28 mouse cellular contexts compared by ENCODE assay signal in the genomic region with DNA sequence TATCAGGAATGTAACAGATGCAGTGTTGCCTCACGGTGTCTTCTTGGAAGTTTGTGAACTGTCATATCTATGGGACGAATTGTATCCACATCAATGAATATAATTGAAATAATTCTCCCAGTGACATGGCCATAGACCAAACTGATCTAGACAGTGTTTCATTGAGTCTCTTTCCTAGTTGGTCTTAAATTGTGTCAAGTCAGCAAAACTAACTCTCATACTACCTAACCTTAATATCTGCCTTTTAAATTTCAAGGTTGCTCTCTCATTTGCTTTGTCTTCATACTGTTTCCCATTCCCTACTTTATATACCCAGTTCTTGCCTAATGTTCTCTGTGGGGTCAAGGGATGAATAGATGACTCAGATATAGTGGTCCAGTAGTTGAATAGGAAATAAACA.
"Had no signal": no experiment of that assay in that cellular context is flagged by ENCODE, and none has a peak within 500 bp of the region (broad histone marks: within the 10 kb centered on the region; RNA-seq: fewer than 3 reads in every experiment).

No protein-coding gene starts in this region.

- H3K4me3 ChIP-seq: limb, embryonic 10.5 days; limb, embryonic 12.5 days; limb, embryonic 13.5 days; limb, embryonic 15.5 days; liver, embryonic 12.5 days; liver, embryonic 13.5 days; liver, embryonic 15.5 days; lung, embryonic 15.5 days; megakaryocyte, embryonic 14.5 days; midbrain, embryonic 10.5 days; midbrain, embryonic 12.5 days; midbrain, embryonic 13.5 days; midbrain, embryonic 15.5 days; myocyte had no signal

- H3K9ac ChIP-seq: limb, embryonic 12.5 days; limb, embryonic 13.5 days; limb, embryonic 15.5 days; liver, embryonic 12.5 days; liver, embryonic 13.5 days; liver, embryonic 14.5 days; liver, embryonic 15.5 days; liver, postnatal 0 days; lung, embryonic 14.5 days; lung, embryonic 15.5 days; midbrain, embryonic 12.5 days; midbrain, embryonic 13.5 days; midbrain, embryonic 15.5 days had no signal

- DNase-seq: left cerebral cortex, postnatal 4 days; liver; liver, embryonic 13.5 days; liver, postnatal 0 days; lung, adult 18-20 months; lung, adult 2 months; lung, embryonic 14.5 days; lung, postnatal 14 days; lung, postnatal 36 days; lung, postnatal 4 days; midbrain, embryonic 14.5 days had no signal

- H3K4me2 ChIP-seq: limb, embryonic 12.5 days; limb, embryonic 13.5 days; limb, embryonic 15.5 days; liver, embryonic 11.5 days; liver, embryonic 12.5 days; liver, embryonic 13.5 days; liver, embryonic 15.5 days; lung, embryonic 14.5 days; lung, embryonic 15.5 days; midbrain, embryonic 11.5 days; midbrain, embryonic 12.5 days; midbrain, embryonic 13.5 days; midbrain, embryonic 15.5 days had no signal

- H3K27me3 ChIP-seq: limb, embryonic 12.5 days; limb, embryonic 13.5 days; limb, embryonic 15.5 days; liver, embryonic 12.5 days; liver, embryonic 13.5 days; liver, embryonic 15.5 days; lung, embryonic 15.5 days; megakaryocyte, embryonic 14.5 days; midbrain, embryonic 12.5 days; midbrain, embryonic 13.5 days; midbrain, embryonic 15.5 days had no signal

- H3K36me3 ChIP-seq: limb, embryonic 10.5 days; limb, embryonic 12.5 days; limb, embryonic 13.5 days; limb, embryonic 15.5 days; liver, embryonic 12.5 days; liver, embryonic 13.5 days; liver, embryonic 15.5 days; lung, embryonic 15.5 days; midbrain, embryonic 10.5 days; midbrain, embryonic 12.5 days; midbrain, embryonic 13.5 days; midbrain, embryonic 15.5 days had no signal

- H3K9me3 ChIP-seq: limb, embryonic 10.5 days; limb, embryonic 12.5 days; limb, embryonic 13.5 days; limb, embryonic 15.5 days; liver, embryonic 12.5 days; liver, embryonic 13.5 days; liver, embryonic 15.5 days; lung, embryonic 15.5 days; megakaryocyte, embryonic 14.5 days; midbrain, embryonic 10.5 days; midbrain, embryonic 12.5 days; midbrain, embryonic 13.5 days; midbrain, embryonic 15.5 days had no signal

- H3K27ac ChIP-seq: limb, embryonic 10.5 days; limb, embryonic 12.5 days; limb, embryonic 13.5 days; limb, embryonic 15.5 days; liver, embryonic 12.5 days; liver, embryonic 13.5 days; liver, embryonic 14.5 days; liver, embryonic 15.5 days; lung, embryonic 15.5 days; macrophage; midbrain, embryonic 10.5 days; midbrain, embryonic 12.5 days; midbrain, embryonic 13.5 days; midbrain, embryonic 15.5 days had no signal

- H3K4me1 ChIP-seq: liver, embryonic 12.5 days; liver, embryonic 13.5 days; liver, embryonic 15.5 days; megakaryocyte, embryonic 14.5 days; midbrain, embryonic 10.5 days; midbrain, embryonic 12.5 days; midbrain, embryonic 13.5 days; midbrain, embryonic 15.5 days had no signal
